Mouse (Mus musculus) olfactory bulb, adult 2 months (tissue): ENCODE measurements around the gene Plk5.

Experiments used
- CTCF ChIP-seq: fragments of 200-500 bp; IDR thresholded peaks from 2 replicates; pipeline ENCODE4 v1.5.1; 2012; ENCODE audit warnings: low read depth, mild to moderate bottlenecking, low read length, moderate library complexity; ENCODE audit not compliant: insufficient read depth
- POLR2A ChIP-seq: fragments of 200-500 bp; IDR thresholded peaks from 2 replicates; pipeline ENCODE4 v1.6.1; 2012; ENCODE audit warnings: mild to moderate bottlenecking, low read depth, low read length, moderate library complexity; ENCODE audit not compliant: insufficient read depth

DNA sequence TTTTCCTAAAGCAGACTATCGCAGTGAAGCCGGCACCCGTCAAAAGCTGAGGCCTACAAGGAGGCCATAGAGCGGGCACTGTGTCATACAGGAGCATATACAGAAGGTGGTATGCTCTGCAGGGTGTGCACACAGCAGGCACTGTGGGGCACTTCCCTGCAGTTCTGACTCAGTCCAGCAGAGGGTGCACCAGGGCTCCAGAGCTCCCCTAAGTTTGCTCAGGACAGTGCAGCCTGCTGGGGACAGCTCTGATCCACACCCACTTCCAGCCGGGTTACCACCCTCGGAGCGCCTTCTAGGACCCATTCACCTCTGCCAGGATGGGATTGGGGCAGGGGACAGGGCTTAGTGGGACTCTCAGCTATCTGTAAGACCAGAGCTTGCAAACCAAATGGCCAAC is 6.0 kb upstream of the Plk5 start:
- TF ChIP-seq POLR2A (no peak), CTCF (peak; percentile 86)
